Mouse (Mus musculus) spleen, adult 2 months (tissue): Measurements from ENCODE around the gene Agtrap.

Source experiments
- CTCF ChIP-seq: fragments of 200-500 bp; IDR thresholded peaks from 2 replicates; pipeline ENCODE4 v1.5.1; 2011; ENCODE audit warnings: mild to moderate bottlenecking, inconsistent platforms; ENCODE audit not compliant: insufficient read depth, insufficient read length, insufficient replicate concordance; ENCODE audit errors: extremely low read depth
- POLR2A ChIP-seq: fragments of 200-500 bp; IDR thresholded peaks from 2 replicates; pipeline ENCODE4 v1.6.1; 2011; ENCODE audit warnings: low read depth, low read length, inconsistent platforms

DNA sequence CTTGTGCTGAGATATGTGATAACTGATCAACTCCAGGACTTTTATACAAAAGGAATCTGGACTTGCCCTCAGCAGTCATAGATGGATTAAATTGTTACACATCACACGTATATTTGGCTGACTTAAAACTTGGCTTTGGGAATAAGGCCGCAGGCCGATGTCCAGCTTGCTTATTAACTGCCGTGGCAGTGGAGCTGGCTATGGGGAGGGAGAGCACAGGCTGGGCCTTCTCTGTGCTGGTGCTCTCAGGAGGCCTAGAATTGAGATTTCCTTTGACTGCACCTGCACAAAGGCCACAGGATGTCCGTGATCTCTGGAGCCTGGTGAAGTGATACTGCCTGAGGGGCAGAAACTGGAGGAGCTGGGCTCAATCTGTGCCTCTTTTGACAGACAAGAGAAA lies 57.3 kb downstream of the Agtrap start:
- no peak for TF ChIP-seq POLR2A
- TF ChIP-seq CTCF = no peak
